Mouse (Mus musculus) gastrocnemius, postnatal 36 days (tissue): ENCODE data around the gene Tssc4. TPM values are rescaled to one million over a fixed set of nuclear protein-coding genes. Genes with fewer than 3 reads are reported as not detected.
A peak's percentile ranks its signal among the peaks of the same experiment; 100 is the strongest.

Experiments
- DNase-seq, 2 experiments: peaks; one replicate each; pipeline ENCODE4 v3.0.0; 2022
- intact Hi-C: fragments of 180-260 bp; cut with DNase I; formaldehyde crosslinking; loops from one replicate; pipeline ENCODE4 v1.15.1; 2025
- total RNA-seq, 2 experiments: library from RNA; stranded (reverse); gene quantifications; 2 replicates each; pipeline ENCODE4 v1.2.3; 2021

Tssc4 gene
- total RNA-seq, 2 experiments from 2014 or later, result 7.8 to 8.4 TPM

GRCm38 (mm10) chr7:143064226-143064625 lies 4.8 kb upstream of the Tssc4 start:
- intact Hi-C loops, result loop anchor here (1.0 kb wide), 1 partner anchor 9 kb away; no protein-coding TSS in a partner anchor
- DNase-seq, result no peak

GRCm38 (mm10) chr7:143065692-143066091 lies 3.4 kb upstream of the Tssc4 start:
- no peak for DNase-seq
- intact Hi-C loops, result no loop called here

GRCm38 (mm10) chr7:143067469-143067868 lies 1.6 kb upstream of the Tssc4 start:
- intact Hi-C loops, result no loop called here
- DNase-seq, result no peak

GRCm38 (mm10) chr7:143067897-143068296 lies 1.2 kb upstream of the Tssc4 start:
- DNase-seq, result no peak
- intact Hi-C loops, result loop anchor here (2.0 kb wide), 1 partner anchor 15 kb away; the partner anchor contains the start of gene Cd81

GRCm38 (mm10) chr7:143068316-143068881 lies 650 bp upstream of the Tssc4 start:
- peak in 1 of 2 experiments; percentile 33 for DNase-seq
- intact Hi-C loops, result loop anchor here (2.0 kb wide), 1 partner anchor 16 kb away; the partner anchor contains the start of gene Cd81

- intact Hi-C loops, result loop anchor here (2.0 kb wide), 1 partner anchor 17 kb away; the partner anchor contains the start of gene Cd81
- no peak for DNase-seq
Measured at GRCm38 (mm10) chr7:143069751-143070400, 827 bp downstream of the Tssc4 start.

GRCm38 (mm10) chr7:143070506-143071070 lies 1.5 kb downstream of the Tssc4 start:
- DNase-seq, result no peak
- intact Hi-C loops, result no loop called here

- DNase-seq, result no peak
- intact Hi-C loops, result no loop called here
Measured at GRCm38 (mm10) chr7:143072605-143073004, 3.6 kb downstream of the Tssc4 start.

GRCm38 (mm10) chr7:143073086-143073485 lies 4.0 kb downstream of the Tssc4 start:
- DNase-seq, result no peak
- intact Hi-C loops, result no loop called here

GRCm38 (mm10) chr7:143075394-143075793 lies 6.3 kb downstream of the Tssc4 start:
- DNase-seq, result no peak
- intact Hi-C loops, result no loop called here

GRCm38 (mm10) chr7:143077351-143077750 lies 8.3 kb downstream of the Tssc4 start:
- intact Hi-C loops, result no loop called here
- DNase-seq, result no peak

- intact Hi-C loops, result no loop called here
- DNase-seq, result no peak
Measured at GRCm38 (mm10) chr7:143082024-143082423, 13.0 kb downstream of the Tssc4 start.

GRCm38 (mm10) chr7:143083708-143084107 lies 14.7 kb downstream of the Tssc4 start:
- intact Hi-C loops, result no loop called here
- no peak for DNase-seq

GRCm38 (mm10) chr7:143086366-143086765 lies 17.3 kb downstream of the Tssc4 start:
- intact Hi-C loops, result loop anchor here (1.0 to 2.0 kb wide), 2 partner anchors 78 to 192 kb away; no protein-coding TSS in a partner anchor
- DNase-seq, result peak; percentile 63 to 74

GRCm38 (mm10) chr7:143087070-143087579 lies 18.1 kb downstream of the Tssc4 start:
- intact Hi-C loops, result loop anchor here (2.0 kb wide), 1 partner anchor 192 kb away; no protein-coding TSS in a partner anchor
- DNase-seq, result no peak

- no peak for DNase-seq
- intact Hi-C loops, result loop anchor here (2.0 kb wide), 1 partner anchor 57 kb away; no protein-coding TSS in a partner anchor
Measured at GRCm38 (mm10) chr7:143093847-143094246, 24.8 kb downstream of the Tssc4 start.

- DNase-seq, result peak; percentile 60 to 73
- intact Hi-C loops, result loop anchor here (1.0 to 5.0 kb wide), 3 partner anchors 43 to 377 kb away; partner anchors contain the start of gene Slc22a18
Measured at GRCm38 (mm10) chr7:143094592-143095553, 25.8 kb downstream of the Tssc4 start, which contains the start of gene Trpm5. Trpm5 (minus strand) TSS chr7:143094642.

- intact Hi-C loops, result loop anchor here (1.0 to 5.0 kb wide), 3 partner anchors 43 to 377 kb away; partner anchors contain the start of gene Slc22a18
- DNase-seq, result no peak
Measured at GRCm38 (mm10) chr7:143095554-143095907, 26.5 kb downstream of the Tssc4 start.

GRCm38 (mm10) chr7:143100759-143101158 lies 31.7 kb downstream of the Tssc4 start:
- intact Hi-C loops, result no loop called here
- DNase-seq, result no peak
